Mouse (Mus musculus) erythroblast, embryonic 14.5 days (primary cell): ENCODE measurements around the gene Mpp1.

Experiments
- GATA1 ChIP-seq: IDR thresholded peaks from 2 replicates; pipeline ENCODE4 v1.6.1; 2012; ENCODE audit warnings: low read length, inconsistent platforms, mixed read lengths
- TAL1 ChIP-seq: IDR thresholded peaks from 3 replicates; pipeline ENCODE4 v1.6.1; 2012; ENCODE audit warnings: low read length, inconsistent platforms, mixed read lengths

GRCm38 (mm10) chrX:75163670-75164069, 32.9 kb upstream of the Mpp1 start, which contains the start of gene Smim9:
- TF ChIP-seq GATA1 (no peak), TAL1 (no peak)
